Mouse (Mus musculus): ENCODE results near the gene Gm45062.

DNA sequence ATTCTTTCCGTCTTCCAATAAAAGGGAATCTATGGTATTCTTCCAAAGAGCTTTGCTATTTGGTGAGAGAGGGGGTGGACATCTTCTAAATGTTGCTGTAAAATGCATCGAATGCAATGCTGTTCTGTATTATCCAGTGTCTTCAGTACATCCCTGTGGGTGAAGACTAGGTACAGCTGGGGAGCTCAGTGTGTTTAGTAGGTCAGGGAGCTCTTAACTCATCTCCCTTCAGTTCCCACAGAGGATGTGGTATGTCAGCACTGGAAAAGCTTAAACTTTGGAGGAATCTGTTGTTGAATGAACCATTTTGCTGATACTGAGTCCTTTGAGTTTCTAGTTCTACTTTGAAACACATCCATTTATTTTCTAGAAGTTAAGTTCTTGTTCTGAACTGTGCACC lies 53.3 kb downstream of the Gm45062 start:
- TF ChIP-seq CTCF (IDR thresholded peaks at IDR 0.05) = no peak
- TF ChIP-seq EP300 (IDR thresholded peaks at IDR 0.05) = no peak
